Mouse (Mus musculus): ENCODE measurements at regions not wholly inside any gene's neighbourhood (a gene's known extent, or its start where the extent isn't known, plus 50 kb on each side); places are given as distances from the start of the nearest gene placed in this dataset.

DNA sequence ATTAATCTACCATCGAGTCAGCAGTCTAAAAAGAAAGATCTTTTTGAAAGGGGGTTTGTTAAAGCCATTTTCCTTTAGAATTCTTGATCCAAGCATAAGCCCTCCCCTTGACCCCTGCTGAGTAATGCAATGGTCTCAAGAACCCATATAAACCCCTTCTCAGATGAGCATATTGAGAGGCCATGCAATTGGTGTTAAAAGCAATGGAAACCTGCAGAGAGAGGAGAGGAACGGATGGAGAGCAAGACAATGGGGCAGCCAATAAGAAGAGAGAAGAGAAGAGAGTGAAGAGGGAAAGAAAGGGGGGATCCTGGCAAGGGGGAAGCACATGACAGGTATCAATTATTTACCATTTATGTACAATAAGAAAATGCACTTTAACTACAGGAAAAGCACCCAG lies 201.7 kb upstream of the Creb1 start:
- no peak for TF ChIP-seq HCFC1 (IDR thresholded peaks at IDR 0.05; ENCODE audit: low read depth, low read length)
- TF ChIP-seq POLR2A (IDR thresholded peaks at IDR 0.05; ENCODE audit: low read depth, low read length), result no peak
- no peak for TF ChIP-seq CTCF (conservative IDR thresholded peaks at IDR 0.05 in 1 of 2, IDR thresholded peaks at IDR 0.05 in 1 of 2; ENCODE audit: low read depth in 2 of 2, low read length in 2 of 2)
- no peak for TF ChIP-seq SIN3A (IDR thresholded peaks at IDR 0.05; ENCODE audit: low read length)
- no peak for TF ChIP-seq CHD2 (IDR thresholded peaks at IDR 0.05; ENCODE audit: low read length)
- TF ChIP-seq ZNF384 (IDR thresholded peaks at IDR 0.05; ENCODE audit: low read depth, low read length), result no peak
- no peak for TF ChIP-seq EP300 (IDR thresholded peaks at IDR 0.05; ENCODE audit: low read length)
- no peak for TF ChIP-seq ZKSCAN1 (IDR thresholded peaks at IDR 0.05; ENCODE audit: borderline replicate concordance, low read depth, low read length)
- no peak for TF ChIP-seq RAD21 (IDR thresholded peaks at IDR 0.05; ENCODE audit: low read depth, low read length)
- no peak for TF ChIP-seq TCF12 (IDR thresholded peaks at IDR 0.05; ENCODE audit: low read depth, low read length)

Data from CH12.LX (cell line).